Mouse (Mus musculus) skeletal muscle tissue, postnatal 0 days (tissue): ENCODE measurements around the gene Vwa3a. TPM values are rescaled to one million over a fixed set of nuclear protein-coding genes. Genes with fewer than 3 reads are reported as not detected.

ENCODE experiments used
- polyA plus RNA-seq: library from polyadenylated mRNA; unstranded; fragments of >200 nt; fragmentation: Nextera tagmentation; extraction: Ambion mirVana; gene quantifications from 2 replicates; pipeline ENCODE4 v1.2.1, GENCODE M21; 2015

Gene Vwa3a
- polyA plus RNA-seq = 0.13 and 0.24 TPM in 2 replicates

DNA sequence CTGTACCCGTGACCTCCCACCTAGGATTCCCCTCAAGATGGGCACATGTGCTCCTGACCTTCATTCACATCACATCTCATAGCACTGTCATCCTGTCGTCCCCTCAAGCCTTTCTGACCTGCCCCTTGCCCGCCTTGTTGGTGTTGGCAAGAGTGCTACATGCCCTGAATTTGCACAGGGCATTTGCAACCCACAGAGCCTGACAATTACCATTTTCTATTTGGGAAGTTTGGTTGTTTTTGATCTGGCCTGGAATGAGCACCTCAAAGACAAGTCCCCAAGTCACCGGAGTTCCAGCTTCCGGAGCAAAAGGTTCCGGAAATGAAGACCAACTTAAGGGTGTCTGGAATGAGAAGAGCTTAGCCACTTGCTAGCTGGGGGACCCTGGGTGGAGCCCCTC, at the start of gene Vwa3a:
Gene Vwa3a (plus strand): TSS at position 301 of the 400 bp plus-strand sequence.

DNA sequence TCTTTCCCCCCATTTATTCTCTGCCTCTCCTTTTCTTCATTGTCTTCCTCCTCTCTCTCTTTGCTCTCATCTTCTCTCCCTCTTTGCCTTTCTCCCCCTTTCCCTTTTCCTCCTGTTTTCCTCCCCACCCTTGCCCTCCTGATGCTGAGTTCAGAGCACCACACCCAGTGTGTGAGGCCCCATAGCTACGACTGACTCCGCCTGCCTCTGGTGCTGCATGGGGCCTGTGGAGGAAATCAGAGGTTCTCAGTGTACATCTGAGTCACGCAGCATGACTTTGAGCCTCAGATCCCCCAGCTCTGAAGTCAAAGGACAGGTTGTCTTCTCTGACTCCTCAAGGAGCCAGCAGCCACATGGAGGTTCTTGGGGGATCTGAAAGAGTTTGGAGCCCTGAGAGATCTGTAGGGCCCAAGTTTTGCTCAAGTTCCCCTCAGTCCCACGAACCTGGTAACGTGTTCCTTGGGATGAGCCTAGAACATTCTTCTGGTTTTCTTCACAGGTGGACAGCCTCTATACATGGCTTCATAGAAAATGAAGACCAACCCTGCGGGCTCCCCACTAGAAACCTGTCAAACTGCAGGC, 72.8 kb downstream of the Vwa3a start, which contains the start of gene Gm5737:
Gene Gm5737 (plus strand): TSS at position 532 of the 582 bp plus-strand sequence.

DNA sequence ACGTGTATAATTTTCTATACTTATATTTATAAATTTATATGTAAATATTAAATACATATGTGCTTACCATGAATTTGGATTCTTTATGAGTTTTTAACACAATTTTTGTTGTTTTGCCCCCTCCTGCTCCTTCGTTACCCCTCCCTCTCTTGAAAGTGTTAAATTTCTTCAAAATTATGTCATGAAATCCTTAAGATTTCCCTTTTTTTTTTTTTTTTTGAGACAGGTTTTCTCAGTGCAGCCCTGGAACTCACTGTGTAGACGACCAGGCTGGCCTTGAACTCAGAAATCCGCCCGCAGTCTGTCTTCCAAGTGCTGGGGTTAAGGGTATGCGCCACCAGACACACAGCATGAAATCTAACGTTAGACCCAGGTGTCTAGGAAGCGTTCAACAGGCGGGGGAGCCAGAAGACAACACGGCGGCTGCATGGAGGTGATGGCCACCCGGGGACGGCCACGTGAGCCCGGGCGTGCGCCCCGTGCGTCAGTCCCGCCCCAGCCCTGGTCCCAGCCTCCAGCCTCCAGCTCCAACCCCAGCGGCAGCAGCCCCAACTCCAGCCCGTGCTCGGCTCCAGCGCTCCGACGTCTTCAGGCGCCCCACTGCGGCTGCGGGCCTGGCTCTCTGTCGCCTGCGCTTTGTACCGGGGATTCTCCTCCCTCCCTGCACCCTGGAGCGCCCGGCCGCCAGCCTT, 103.4 kb downstream of the Vwa3a start, which contains the start of gene Eef2k:
Gene Eef2k (plus strand): TSS at position 487 of the 692 bp plus-strand sequence.

Other genes with a start within 250 kb of the Vwa3a start
- 464 and 493 TPM in 2 replicates for gene Uqcrc2, start 104.1 kb upstream of the Vwa3a start, polyA plus RNA-seq
- gene Pdzd9, start 69.0 kb upstream of the Vwa3a start, polyA plus RNA-seq = 0.21 and 0.52 TPM in 2 replicates
- gene Mosmo, start 61.7 kb upstream of the Vwa3a start, polyA plus RNA-seq = 8.5 and 10.4 TPM in 2 replicates
- 0.30 and 0.56 TPM in 2 replicates for gene Gm5737, start 73.0 kb downstream of the Vwa3a start, polyA plus RNA-seq
- gene Eef2k, start 103.5 kb downstream of the Vwa3a start, polyA plus RNA-seq = 48.3 and 52.4 TPM in 2 replicates
- 14.5 TPM in 2 replicates for gene Polr3e, start 178.4 kb downstream of the Vwa3a start, polyA plus RNA-seq
- 3.3 and 4.5 TPM in 2 replicates for gene Cdr2, start 243.0 kb downstream of the Vwa3a start, polyA plus RNA-seq
- gene Mfsd13b, start 243.2 kb downstream of the Vwa3a start, polyA plus RNA-seq = 0.13 and 0.21 TPM in 2 replicates